Mouse (Mus musculus) ES-E14 (cell line): ENCODE results near the gene Rps13.

Source experiments
- CHD2 ChIP-seq: IDR thresholded peaks from 2 replicates; pipeline ENCODE4 v1.6.1; 2014; ENCODE audit warnings: mild to moderate bottlenecking, low read depth, low read length, inconsistent platforms
- HCFC1 ChIP-seq: IDR thresholded peaks from 2 replicates; pipeline ENCODE4 v1.6.1; 2012; ENCODE audit warnings: low read length, inconsistent platforms, borderline replicate concordance; ENCODE audit not compliant: insufficient read depth
- MAFK ChIP-seq: IDR thresholded peaks from 2 replicates; pipeline ENCODE4 v1.6.1; 2014; ENCODE audit warnings: mild to moderate bottlenecking, low read depth, low read length, inconsistent platforms; ENCODE audit not compliant: insufficient read depth
- ZC3H11A ChIP-seq: IDR thresholded peaks from 2 replicates; pipeline ENCODE4 v1.6.1; 2012; ENCODE audit warnings: low read depth, mild to moderate bottlenecking, inconsistent platforms, low read length, borderline replicate concordance

- no peak for TF ChIP-seq HCFC1
- no peak for TF ChIP-seq ZC3H11A
- no peak for TF ChIP-seq MAFK
- no peak for TF ChIP-seq CHD2
These were observed 27.4 kb downstream of the Rps13 start for GRCm38 (mm10) chr7:116306601-116307000.
